Mouse (Mus musculus) embryonic facial prominence, embryonic 10.5 days (tissue): ENCODE measurements around the gene Phgdh. TPM values are rescaled to one million over a fixed set of nuclear protein-coding genes. Genes with fewer than 3 reads are reported as not detected.

ENCODE experiments used
- DNase-seq: peaks from one replicate; pipeline ENCODE4 v3.0.0-alpha.2; 2017; ENCODE audit warnings: low spot score
- H3K27ac ChIP-seq: fragments of 300-500 bp; sonication (generic); replicated peaks from 2 replicates; pipeline ENCODE4 v1.5.1; 2016; ENCODE audit warnings: mild to moderate bottlenecking
- H3K27me3 ChIP-seq: fragments of 300-500 bp; sonication (generic); replicated peaks from 2 replicates; pipeline ENCODE4 v1.6.1; 2016; ENCODE audit warnings: low read depth, mild to moderate bottlenecking; ENCODE audit not compliant: poor library complexity, severe bottlenecking
- H3K36me3 ChIP-seq: fragments of 300-500 bp; sonication (generic); replicated peaks from 2 replicates; pipeline ENCODE4 v1.6.1; 2016; ENCODE audit warnings: mild to moderate bottlenecking, moderate library complexity
- H3K4me1 ChIP-seq: fragments of 300-500 bp; sonication (generic); 2 replicates; pipeline ENCODE4 v1.6.1; 2016
- H3K4me3 ChIP-seq: fragments of 300-500 bp; sonication (generic); 2 replicates; pipeline ENCODE4 v1.5.1; 2016; ENCODE audit warnings: mild to moderate bottlenecking, moderate library complexity
- H3K9me3 ChIP-seq: fragments of 300-500 bp; sonication (generic); 2 replicates; pipeline ENCODE4 v1.6.1; 2016; ENCODE audit warnings: mild to moderate bottlenecking
- WGBS: fragments of 180-500 bp; shearing (Covaris S2); methylation state at CpG from one replicate; pipeline ENCODE4 v1.1.7; 2016; 5-methylcytosine and 5-hydroxymethylcytosine counted together
- polyA plus RNA-seq: library from polyadenylated mRNA; unstranded; fragments of >200 nt; fragmentation: Nextera tagmentation; extraction: Ambion mirVana; gene quantifications from 2 replicates; pipeline ENCODE4 v1.2.1, GENCODE M21; 2016

Phgdh gene
- polyA plus RNA-seq, 1 experiment from 2014 or later: 373 TPM

DNA sequence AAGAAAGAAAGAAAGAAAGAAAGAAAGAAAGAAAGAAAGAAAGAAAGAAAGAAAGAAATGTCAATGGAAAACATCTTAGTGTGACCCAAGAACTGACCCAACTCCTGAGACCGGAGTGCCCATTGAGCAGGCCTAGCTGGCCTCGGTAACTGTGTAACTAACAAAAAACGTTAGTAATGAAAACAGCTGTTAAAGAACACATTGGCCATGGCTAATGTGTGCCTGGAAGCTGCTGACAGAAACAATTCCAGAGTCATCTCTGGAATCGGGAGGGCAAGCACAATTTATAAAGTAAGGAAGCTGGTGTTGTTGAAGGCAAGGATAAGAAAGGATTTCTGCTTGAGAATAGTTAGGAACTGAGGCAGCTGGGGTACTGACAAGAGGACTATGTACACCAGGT lies 28.5 kb upstream of the Phgdh start:
- H3K36me3 ChIP-seq: no peaks in the 10 kb centered on the region
- H3K27ac ChIP-seq: no peak overlapping the region
- H3K27me3 ChIP-seq: no peaks in the 10 kb centered on the region
- no peak overlapping the region for H3K4me3 ChIP-seq
- DNase-seq: no peak
- WGBS: 73% methylated on average over 4 of the region's 4 CpGs
- H3K9me3 ChIP-seq: peaks cover 9% of the 10 kb centered on the region; the same call in 1 of the 2 replicates
- H3K4me1 ChIP-seq: no peaks in the 10 kb centered on the region

DNA sequence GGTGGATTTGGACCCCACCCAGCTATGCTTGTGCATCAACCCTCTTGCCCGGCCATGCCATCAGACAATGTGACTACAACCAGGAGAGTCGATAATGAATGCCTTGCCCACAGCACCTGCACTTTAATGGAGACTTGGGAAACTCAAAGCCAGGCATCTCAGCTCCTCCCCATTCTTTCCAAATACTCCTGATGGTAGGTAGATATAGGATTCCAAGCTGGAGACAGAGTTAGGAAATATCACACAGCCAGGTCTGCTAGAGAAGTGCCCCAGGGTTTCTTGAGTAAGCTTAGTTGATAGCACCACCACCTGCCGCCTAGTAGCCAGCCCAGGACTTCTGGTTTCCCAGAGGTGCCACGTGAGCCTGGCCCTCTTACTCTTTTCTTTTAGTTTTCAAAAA lies 27.0 kb upstream of the Phgdh start:
- DNase-seq: no peak
- Histone ChIP-seq H3K27ac (no peak overlapping the region), H3K4me3 (no peak overlapping the region), H3K4me1 (no peaks in the 10 kb centered on the region), H3K27me3 (no peaks in the 10 kb centered on the region), H3K36me3 (no peaks in the 10 kb centered on the region), H3K9me3 (peaks cover 7% of the 10 kb centered on the region; the same call in 1 of the 2 replicates)
- 87% methylated on average over 4 of the region's 4 CpGs for WGBS

DNA sequence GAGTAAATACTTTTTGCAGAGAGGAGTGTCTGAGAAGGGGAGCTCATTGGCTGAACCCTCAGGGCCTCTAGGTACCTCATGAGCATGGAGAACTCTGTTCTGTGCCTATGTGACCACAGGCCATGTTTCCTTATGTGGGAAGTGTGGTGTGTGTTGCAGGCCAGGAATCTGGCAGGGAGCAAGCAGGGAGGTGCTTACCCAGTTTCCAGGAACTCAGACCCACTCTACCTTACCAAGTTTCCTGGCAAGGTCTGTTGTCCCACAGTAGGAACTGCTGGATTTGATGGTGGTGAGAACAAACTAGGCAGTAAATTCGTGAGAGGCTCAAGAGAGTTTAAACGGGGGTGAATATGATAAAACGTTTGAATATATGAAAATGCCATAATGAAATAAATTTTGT lies 26.3 kb upstream of the Phgdh start:
- no peaks in the 10 kb centered on the region for H3K4me1 ChIP-seq
- no peak for DNase-seq
- H3K27ac ChIP-seq: no peak overlapping the region
- no peaks in the 10 kb centered on the region for H3K9me3 ChIP-seq
- no peak overlapping the region for H3K4me3 ChIP-seq
- H3K27me3 ChIP-seq: no peaks in the 10 kb centered on the region
- H3K36me3 ChIP-seq: no peaks in the 10 kb centered on the region
- 86% methylated on average over 3 of the region's 3 CpGs for WGBS

DNA sequence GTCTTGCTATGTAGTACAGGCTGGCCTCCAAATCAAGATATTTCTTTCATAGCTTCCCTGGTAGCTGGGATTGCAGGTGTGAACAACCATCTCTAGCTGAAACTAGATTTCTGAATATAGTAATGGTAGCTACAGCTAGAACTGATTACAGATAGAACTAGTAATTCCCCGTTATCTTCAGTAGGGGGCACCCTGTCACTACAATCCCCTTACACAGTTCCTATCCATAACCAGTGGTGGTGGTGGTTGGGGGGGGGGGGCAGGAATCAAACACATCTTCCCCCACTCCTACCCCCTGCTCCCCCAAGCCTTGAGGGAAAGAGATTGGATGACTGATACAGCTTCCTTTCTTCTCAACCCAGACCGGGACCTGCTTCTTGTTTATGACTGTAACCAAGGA lies 23.0 kb upstream of the Phgdh start:
- Histone ChIP-seq H3K27me3 (no peaks in the 10 kb centered on the region), H3K4me3 (no peak overlapping the region), H3K27ac (no peak overlapping the region), H3K4me1 (no peaks in the 10 kb centered on the region), H3K36me3 (no peaks in the 10 kb centered on the region), H3K9me3 (no peaks in the 10 kb centered on the region)
- WGBS: 30% methylated on average over 2 of the region's 2 CpGs
- peak; percentile 25 for DNase-seq

DNA sequence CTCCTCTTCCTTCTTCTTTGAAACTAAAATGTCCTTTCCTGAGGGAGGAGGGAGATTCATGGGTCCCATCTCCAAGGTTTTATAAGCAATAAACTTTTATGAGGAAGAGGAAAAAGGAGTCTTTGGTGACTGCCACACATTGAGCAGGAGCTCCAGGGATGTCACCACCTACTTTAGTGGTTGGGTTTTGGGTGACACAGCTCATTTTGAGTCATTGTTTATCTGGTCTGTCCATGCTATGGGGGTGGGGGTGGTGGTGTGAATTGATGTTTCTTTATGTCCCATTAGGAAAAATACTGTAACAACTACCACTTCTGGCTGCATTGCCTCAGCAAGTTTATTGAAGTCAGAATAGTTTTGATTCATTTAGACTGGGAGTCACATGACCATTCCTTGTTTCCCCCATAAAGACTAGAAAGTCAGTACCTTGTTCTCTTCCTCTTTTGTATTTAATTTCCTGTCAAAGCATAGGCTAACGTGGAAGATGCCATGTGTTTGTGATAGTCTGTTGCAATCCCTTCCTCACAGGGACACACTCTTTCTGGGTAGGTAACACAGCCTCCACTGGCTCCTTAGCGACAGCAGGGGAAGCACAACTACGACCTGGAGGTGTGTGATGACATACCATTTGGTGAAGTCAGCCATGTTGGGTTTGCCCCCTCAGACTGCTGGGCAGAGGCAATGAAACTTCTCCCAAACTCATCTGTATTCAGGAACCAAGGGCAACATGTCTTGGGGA lies 17.0 kb upstream of the Phgdh start:
- 70% methylated on average over 3 of the region's 3 CpGs for WGBS
- H3K9me3 ChIP-seq: no peaks in the 10 kb centered on the region

DNA sequence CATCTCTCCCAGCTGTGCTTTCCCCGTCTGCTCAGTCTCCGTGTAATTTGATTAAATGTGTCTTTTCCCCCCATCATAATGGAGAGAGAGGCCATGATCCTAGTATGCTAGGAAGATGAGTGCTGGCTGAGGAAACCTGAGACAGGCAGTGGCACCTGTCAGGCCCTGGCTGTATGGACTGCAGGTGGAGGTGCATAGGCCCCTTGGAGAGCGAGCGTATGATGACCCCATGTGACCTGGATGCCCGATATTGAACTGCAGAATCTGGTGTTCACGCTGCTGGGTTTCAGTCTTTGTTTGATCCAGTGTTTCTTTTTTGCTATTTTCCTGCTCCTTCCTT lies 16.2 kb upstream of the Phgdh start:
- Histone ChIP-seq H3K4me1 (peaks cover 9% of the 10 kb centered on the region), H3K36me3 (no peaks in the 10 kb centered on the region), H3K9me3 (no peaks in the 10 kb centered on the region), H3K4me3 (no peak overlapping the region), H3K27me3 (no peaks in the 10 kb centered on the region), H3K27ac (no peak overlapping the region)
- WGBS: 45% methylated on average over 6 of the region's 6 CpGs
- no peak for DNase-seq

More for the DNA sequence above, 17.0 kb upstream of the Phgdh start:
- Histone ChIP-seq H3K4me3 (no peak overlapping the region), H3K27me3 (no peaks in the 10 kb centered on the region), H3K36me3 (no peaks in the 10 kb centered on the region), H3K27ac (no peak overlapping the region), H3K4me1 (peaks cover 9% of the 10 kb centered on the region)
- DNase-seq: no peak

DNA sequence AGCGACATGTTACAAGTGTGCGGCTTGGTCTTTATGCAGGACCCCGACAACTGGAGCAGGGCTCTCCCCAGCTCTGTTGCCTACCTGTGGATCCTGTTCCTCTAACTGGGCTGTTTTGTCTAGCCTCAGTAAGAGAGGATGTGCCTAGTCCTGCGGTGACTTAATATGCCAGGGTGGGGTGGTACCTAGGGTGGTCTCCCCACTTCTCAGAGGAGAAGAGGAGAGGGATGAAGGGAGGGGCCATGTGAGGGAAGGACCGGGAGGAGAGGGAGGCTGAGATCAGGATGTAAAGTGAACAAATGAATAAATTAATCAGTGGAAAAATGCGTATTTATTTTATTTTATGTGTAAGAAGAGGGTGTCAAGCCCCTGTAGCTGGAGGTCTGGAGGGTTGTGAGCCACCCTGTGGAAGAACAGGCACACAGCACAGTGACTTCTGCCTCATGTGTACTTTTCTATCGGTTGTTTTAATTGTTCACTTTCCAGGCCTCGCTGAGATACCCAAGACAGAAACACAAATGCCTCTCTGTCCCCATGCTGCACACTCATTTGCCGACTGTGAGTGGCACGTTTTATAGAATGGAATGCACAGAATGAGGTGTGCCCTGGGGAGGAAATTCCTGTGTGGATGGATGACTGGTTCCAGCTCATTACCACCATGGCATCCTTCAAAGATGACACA lies 15.7 kb upstream of the Phgdh start:
- peak; percentile 50 for DNase-seq
- 53% methylated on average over 10 of the region's 10 CpGs for WGBS
- no peaks in the 10 kb centered on the region for H3K27me3 ChIP-seq
- H3K9me3 ChIP-seq: no peaks in the 10 kb centered on the region
- peaks cover 9% of the 10 kb centered on the region for H3K4me1 ChIP-seq
- no peak overlapping the region for H3K4me3 ChIP-seq
- H3K36me3 ChIP-seq: no peaks in the 10 kb centered on the region
- H3K27ac ChIP-seq: 0 out of 2 replicates have a peak overlapping the region, but pooled peaks have one; percentile 27

DNA sequence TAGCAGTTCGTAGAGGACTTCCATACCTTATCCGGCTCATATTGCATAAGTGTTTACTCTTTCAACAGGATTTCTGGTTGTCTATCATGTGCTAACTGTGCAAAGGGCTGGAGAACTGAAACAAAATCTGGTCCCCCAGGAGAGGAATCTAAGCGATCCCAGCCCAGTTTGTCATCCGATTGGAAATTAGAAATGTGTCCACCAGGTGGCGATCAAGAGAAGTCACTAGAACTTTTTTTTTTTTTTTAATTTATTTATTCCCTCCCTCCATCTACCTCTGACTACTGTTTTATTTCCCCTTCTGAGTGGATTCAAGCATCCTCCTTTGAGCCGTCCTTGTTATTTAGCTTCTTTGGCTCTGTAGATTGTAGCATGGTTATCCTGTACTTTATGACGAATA lies 14.1 kb upstream of the Phgdh start:
- DNase-seq: peak; percentile 65
- Histone ChIP-seq H3K9me3 (no peaks in the 10 kb centered on the region), H3K4me1 (peaks cover 10% of the 10 kb centered on the region), H3K27me3 (no peaks in the 10 kb centered on the region), H3K36me3 (no peaks in the 10 kb centered on the region), H3K27ac (no peak overlapping the region), H3K4me3 (no peak overlapping the region)
- WGBS: 30% methylated on average over 7 of the region's 7 CpGs

DNA sequence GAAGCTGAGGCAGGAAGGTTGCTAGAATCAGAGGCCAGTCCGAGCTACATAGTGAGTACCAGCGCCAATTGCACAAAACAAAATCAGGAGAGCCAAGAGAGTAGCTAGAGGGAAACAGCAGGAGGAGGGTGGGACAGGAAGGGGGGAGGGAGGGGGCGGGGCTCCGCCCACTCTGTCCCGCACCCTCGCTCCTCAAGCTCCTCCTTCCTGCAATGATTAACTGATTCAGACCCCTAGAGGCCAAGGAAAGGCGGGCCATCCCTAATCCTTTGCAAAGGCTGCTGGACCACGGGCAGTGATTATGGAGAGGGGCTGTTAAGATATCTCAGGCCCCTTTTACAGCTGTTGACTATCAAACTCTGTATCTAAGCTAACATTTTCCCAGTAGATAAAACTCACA lies 8.9 kb upstream of the Phgdh start:
- Histone ChIP-seq H3K4me3 (no peak overlapping the region), H3K27me3 (0 out of 2 replicates have a peak, but pooled peaks cover 3% of the 10 kb centered on the region), H3K9me3 (no peaks in the 10 kb centered on the region), H3K27ac (no peak overlapping the region), H3K4me1 (peaks cover 5% of the 10 kb centered on the region; the same call in 1 of the 2 replicates), H3K36me3 (no peaks in the 10 kb centered on the region)
- DNase-seq: peak; percentile 37
- WGBS: 25% methylated on average over 8 of the region's 8 CpGs

DNA sequence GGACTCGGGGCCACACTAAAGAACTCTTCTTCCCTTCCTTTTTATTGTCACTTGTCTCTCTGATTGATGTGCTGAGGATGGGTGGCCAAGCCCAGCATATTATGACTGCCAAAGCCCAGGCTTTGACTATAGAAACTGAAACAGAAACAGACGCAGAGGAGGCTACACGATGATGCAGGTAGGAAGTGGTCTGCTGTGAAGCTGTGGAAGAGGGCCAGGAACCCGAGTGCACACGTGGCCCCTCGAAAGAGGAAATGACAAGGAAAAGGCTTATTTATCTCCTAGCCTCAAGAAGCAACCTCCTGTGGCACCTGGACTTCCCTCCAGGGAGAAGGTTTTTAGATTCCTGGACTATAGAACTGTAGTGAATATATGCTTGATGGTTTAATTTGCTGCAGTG lies 8.3 kb upstream of the Phgdh start:
- WGBS: 79% methylated on average over 6 of the region's 6 CpGs
- DNase-seq: no peak
- H3K4me1 ChIP-seq: peaks cover 5% of the 10 kb centered on the region; the same call in 1 of the 2 replicates
- no peak overlapping the region for H3K27ac ChIP-seq
- 0 out of 2 replicates have a peak, but pooled peaks cover 3% of the 10 kb centered on the region for H3K27me3 ChIP-seq
- H3K4me3 ChIP-seq: no peak overlapping the region
- H3K36me3 ChIP-seq: no peaks in the 10 kb centered on the region
- H3K9me3 ChIP-seq: no peaks in the 10 kb centered on the region

DNA sequence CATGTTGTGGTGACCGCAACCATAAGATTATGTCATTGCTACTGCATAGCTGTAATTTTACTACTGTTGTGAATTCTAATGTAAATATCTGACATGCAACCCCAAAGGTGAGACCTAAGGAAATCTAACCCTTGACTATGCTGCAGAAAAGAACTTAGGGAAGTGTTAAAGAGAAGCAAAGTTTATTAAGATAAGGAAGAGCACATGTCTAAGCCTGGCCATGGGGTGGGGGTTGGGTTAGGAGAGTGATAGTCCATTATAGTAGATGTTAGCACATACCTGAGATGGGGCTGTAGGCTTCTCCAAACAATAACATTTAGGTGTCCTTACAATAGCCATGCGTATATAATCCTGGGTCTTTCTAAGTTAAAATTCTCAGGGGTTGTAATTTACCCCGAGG lies 3.4 kb upstream of the Phgdh start:
- no peak overlapping the region for H3K4me3 ChIP-seq
- H3K27ac ChIP-seq: no peak overlapping the region
- H3K27me3 ChIP-seq: 0 out of 2 replicates have a peak, but pooled peaks cover under 1% of the 10 kb centered on the region
- H3K4me1 ChIP-seq: peaks cover 10% of the 10 kb centered on the region
- no peaks in the 10 kb centered on the region for H3K9me3 ChIP-seq
- WGBS: 84% methylated on average over 3 of the region's 3 CpGs
- DNase-seq: no peak
- H3K36me3 ChIP-seq: no peaks in the 10 kb centered on the region

DNA sequence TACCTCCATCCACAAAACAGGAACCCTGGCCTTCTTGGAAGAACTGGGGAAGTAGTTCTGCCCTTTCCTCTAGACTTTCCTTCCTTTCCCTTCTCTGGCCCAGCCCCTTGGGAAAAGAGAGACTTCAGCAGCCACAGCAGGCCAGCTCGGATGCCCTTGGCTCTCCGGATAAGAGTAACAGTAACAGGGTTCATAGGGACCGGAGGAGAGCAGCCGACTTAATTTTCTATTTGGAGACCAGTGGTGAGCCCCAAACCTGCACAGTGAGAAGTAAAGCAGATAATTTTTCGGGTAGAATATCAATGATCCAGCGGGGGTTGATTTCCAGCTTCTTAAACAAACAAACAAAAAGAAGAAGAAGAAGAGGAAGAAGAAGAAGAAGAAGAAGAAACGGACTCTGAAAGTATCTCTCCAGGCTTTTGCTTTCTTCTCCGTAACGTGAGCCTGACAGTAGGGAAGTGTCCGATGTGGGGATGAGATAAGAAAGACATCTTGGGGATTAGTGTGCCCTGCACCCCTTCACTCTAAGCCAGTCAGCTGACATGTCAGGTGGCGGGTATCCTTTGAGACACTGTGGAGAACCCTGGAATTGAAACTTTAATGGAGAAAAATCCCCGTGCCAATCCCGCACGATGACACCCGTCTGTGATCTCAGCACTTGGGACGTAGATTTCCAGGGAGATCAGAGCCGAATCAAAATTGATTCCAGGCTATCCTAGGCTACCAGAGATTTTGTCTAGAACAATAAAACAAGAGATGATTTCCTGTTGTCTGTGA lies 1.2 kb upstream of the Phgdh start:
- peaks cover 32% of the 10 kb centered on the region for H3K4me1 ChIP-seq
- DNase-seq: no peak
- no peak overlapping the region for H3K27ac ChIP-seq
- WGBS: 82% methylated on average over 17 of the region's 17 CpGs
- H3K9me3 ChIP-seq: no peaks in the 10 kb centered on the region
- no peaks in the 10 kb centered on the region for H3K36me3 ChIP-seq
- no peaks in the 10 kb centered on the region for H3K27me3 ChIP-seq
- H3K4me3 ChIP-seq: no peak overlapping the region
